In the genomic region with DNA sequence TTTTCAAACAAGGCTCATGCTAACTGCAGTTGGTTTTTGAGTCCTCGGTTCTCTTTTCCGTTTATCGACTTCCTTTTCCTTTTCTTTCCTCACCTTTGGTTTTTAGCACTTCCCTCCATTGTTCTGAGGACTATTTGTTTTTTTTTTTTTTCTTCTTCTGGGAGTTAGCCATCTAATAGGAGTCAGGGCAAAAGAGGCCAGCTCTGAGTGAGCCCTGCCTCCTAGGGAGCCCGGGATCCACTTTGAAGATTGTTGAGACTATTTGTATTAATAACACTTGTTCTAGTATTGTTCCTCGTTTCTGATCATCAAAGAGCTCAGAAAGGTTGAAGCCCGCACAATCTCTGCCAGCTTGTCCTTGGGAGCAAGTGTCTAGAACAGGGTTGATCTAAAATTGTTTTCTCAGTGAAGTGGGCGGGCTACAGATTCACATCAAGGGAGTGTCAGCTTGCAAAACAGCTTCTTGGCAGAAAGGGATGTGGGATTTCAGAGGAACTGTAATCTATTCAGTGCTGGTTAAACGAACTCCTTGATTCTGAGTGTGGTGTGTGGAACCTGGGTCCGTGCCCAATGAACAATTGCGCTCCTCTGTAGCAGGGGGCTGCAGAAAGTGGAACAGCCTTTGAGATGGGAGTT, we compare ENCODE assay signal across 8 mouse cellular contexts.
DNase-seq lines count a peak whose midpoint lies in the region; ATAC-seq and TF ChIP-seq lines count a peak whose summit lies in the region.

No protein-coding gene starts in this region.

- ATAC-seq in hindbrain, postnatal 0 days = peak; percentile 53; the same call in 1 of the 2 replicates
- ATAC-seq in hindbrain, embryonic 11.5 days (ENCODE audit: low FRiP score) = no peak
- peak; percentile 72 for ATAC-seq in monocyte, adult 5-6 weeks (replicated peaks; ENCODE audit: insufficient number of reproducible peaks, low FRiP score, low TSS enrichment, poor library complexity, severe bottlenecking)

- no peak overlapping the region for H3K4me3 ChIP-seq in hindbrain, postnatal 0 days (ENCODE audit: low read length)
- no peak overlapping the region for H3K4me3 ChIP-seq in hindbrain, embryonic 11.5 days (ENCODE audit: low read depth, low read length)
- H3K4me3 ChIP-seq in limb, embryonic 10.5 days = 0 out of 2 replicates have a peak overlapping the region, but pooled peaks have one; percentile 23

- 55% methylated on average over 10 of the region's 10 CpGs for WGBS in hindbrain, postnatal 0 days
- 60% methylated on average over 10 of the region's 10 CpGs for WGBS in hindbrain, embryonic 11.5 days
- 63% methylated on average over 10 of the region's 10 CpGs for WGBS in limb, embryonic 10.5 days

- no peaks in the 10 kb centered on the region for H3K27me3 ChIP-seq in hindbrain, postnatal 0 days (ENCODE audit: insufficient read depth, low read length)
- no peaks in the 10 kb centered on the region for H3K27me3 ChIP-seq in hindbrain, embryonic 11.5 days (ENCODE audit: control insufficient read depth, insufficient read depth, low read length)
- no peaks in the 10 kb centered on the region for H3K27me3 ChIP-seq in limb, embryonic 10.5 days (ENCODE audit: low read depth, poor library complexity, severe bottlenecking)

- H3K27ac ChIP-seq in hindbrain, postnatal 0 days = peak overlapping the region; percentile 38; the same call in 1 of the 2 replicates
- no peak overlapping the region for H3K27ac ChIP-seq in hindbrain, embryonic 11.5 days (ENCODE audit: low read depth, low read length)
- no peak overlapping the region for H3K27ac ChIP-seq in limb, embryonic 10.5 days

- peaks cover 4% of the 10 kb centered on the region; the same call in 1 of the 2 replicates for H3K4me1 ChIP-seq in hindbrain, postnatal 0 days (ENCODE audit: insufficient read depth, low read length)
- H3K4me1 ChIP-seq in hindbrain, embryonic 11.5 days (replicated peaks; ENCODE audit: control insufficient read depth, insufficient read depth, low read length) = no peaks in the 10 kb centered on the region
- peaks cover 7% of the 10 kb centered on the region for H3K4me1 ChIP-seq in limb, embryonic 10.5 days

- peak; percentile 68 for DNase-seq in hindbrain, postnatal 0 days (ENCODE audit: low spot score)
- DNase-seq in hindbrain, embryonic 11.5 days (ENCODE audit: low spot score) = no peak
- DNase-seq in adipocyte (ENCODE audit: low spot score) = peak; percentile 17
- peak; percentile 45 for DNase-seq in heart, adult 8-10 months (ENCODE audit: low spot score)
- no peak for DNase-seq in limb, embryonic 10.5 days (ENCODE audit: low spot score)
- no peak for DNase-seq in adrenal gland, adult 18-20 months (ENCODE audit: low spot score in 2 of 2)
- no peak for DNase-seq in cerebellum, postnatal 36 days

- no peak for TF ChIP-seq CTCF in hindbrain, postnatal 0 days (IDR thresholded peaks at IDR 0.05; ENCODE audit: low read depth)

- peak overlapping the region; percentile 14; the same call in 1 of the 2 replicates for H3K4me2 ChIP-seq in hindbrain, postnatal 0 days (ENCODE audit: low read depth, low read length)
- no peak overlapping the region for H3K4me2 ChIP-seq in hindbrain, embryonic 11.5 days (replicated peaks; ENCODE audit: low read depth, low read length)

- H3K9me3 ChIP-seq in hindbrain, postnatal 0 days (ENCODE audit: low read length) = no peaks in the 10 kb centered on the region
- H3K9me3 ChIP-seq in hindbrain, embryonic 11.5 days (ENCODE audit: control insufficient read depth, low read length) = no peaks in the 10 kb centered on the region
- H3K9me3 ChIP-seq in limb, embryonic 10.5 days (replicated peaks) = no peaks in the 10 kb centered on the region

- no peak overlapping the region for H3K9ac ChIP-seq in hindbrain, postnatal 0 days (replicated peaks; ENCODE audit: low read length)
- H3K9ac ChIP-seq in hindbrain, embryonic 11.5 days (ENCODE audit: low read depth, low read length) = no peak overlapping the region

- no peaks in the 10 kb centered on the region for H3K36me3 ChIP-seq in hindbrain, postnatal 0 days (ENCODE audit: insufficient read depth, low read length)
- no peaks in the 10 kb centered on the region for H3K36me3 ChIP-seq in hindbrain, embryonic 11.5 days (ENCODE audit: control insufficient read depth, insufficient read depth, low read length)
- no peaks in the 10 kb centered on the region for H3K36me3 ChIP-seq in limb, embryonic 10.5 days

Comparison
In these comparisons a context has a peak if more than half of its experiments do, and no peak if none do; other contexts are left out.
1. DNase-seq: peak in hindbrain, postnatal 0 days (single experiment), adipocyte (single experiment) and heart, adult 8-10 months (single experiment); none in hindbrain, embryonic 11.5 days (single experiment), limb, embryonic 10.5 days (single experiment), adrenal gland, adult 18-20 months (0 of 2) and cerebellum, postnatal 36 days (0 of 2).